Comparison of ENCODE assay signal across 8 mouse cellular contexts in the genomic region with DNA sequence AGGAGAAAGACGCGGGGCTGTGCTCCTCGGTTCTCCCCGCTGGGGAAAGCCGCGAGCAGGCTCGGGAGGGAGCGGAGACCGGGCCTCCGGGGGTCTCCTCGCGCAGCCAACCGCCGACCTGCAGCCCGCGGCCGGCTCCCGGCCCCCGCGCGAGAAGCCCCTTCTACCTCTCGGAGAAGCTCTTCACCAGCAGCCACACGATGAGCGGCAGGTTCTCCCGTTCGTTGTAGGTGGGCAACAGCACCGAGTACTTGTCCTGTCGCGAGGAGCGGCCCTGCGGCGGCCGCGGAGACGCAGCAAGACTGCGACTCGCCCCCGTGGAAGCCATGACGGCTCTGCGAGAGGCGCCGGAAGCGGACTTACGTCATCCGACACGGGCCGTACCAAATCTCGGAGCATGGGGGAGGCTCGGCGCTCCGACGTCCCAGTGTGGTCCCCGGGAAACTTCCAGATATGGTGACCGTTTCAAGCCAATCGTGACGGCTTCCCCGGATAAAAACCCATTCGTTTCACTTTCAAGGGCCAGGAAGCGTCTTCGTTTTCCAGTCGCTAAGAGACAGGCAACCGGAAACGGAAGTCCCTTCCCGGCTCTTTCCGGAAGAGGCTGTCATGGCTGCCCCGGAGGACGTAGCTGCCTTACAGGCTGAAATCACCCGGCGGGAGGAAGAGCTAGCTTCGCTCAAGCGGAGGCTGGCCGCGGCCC. TPM values are rescaled to one million over a fixed set of nuclear protein-coding genes. Genes with fewer than 3 reads are reported as not detected.
A peak's percentile ranks its signal among the peaks of the same experiment; 100 is the strongest.
DNase-seq lines count a peak whose midpoint lies in the region; ATAC-seq lines count a peak whose summit lies in the region.

Gm20716 (minus strand) TSS at position 339 of the 703 bp plus-strand sequence.
Dpm1 (minus strand) TSS at position 566 of the 703 bp plus-strand sequence.
Mocs3 (plus strand) TSS at position 597 of the 703 bp plus-strand sequence.

- peak; percentile 88 for ATAC-seq in CD4-positive, CD25-positive, alpha-beta regulatory T cell, adult 4 months
- ATAC-seq in heart, embryonic 15.5 days (replicated peaks; ENCODE audit: insufficient number of reproducible peaks, insufficient read depth, low FRiP score, low read depth), result peak; percentile 80
- peak; percentile 82 for ATAC-seq in liver, embryonic 15.5 days (ENCODE audit: insufficient read depth)
- ATAC-seq in neural tube, embryonic 12.5 days (ENCODE audit: low FRiP score, low read depth), result peak; percentile 82

- no peaks in the 10 kb centered on the region for H3K27me3 ChIP-seq in forebrain, embryonic 10.5 days (ENCODE audit: poor library complexity, severe bottlenecking)
- no peaks in the 10 kb centered on the region for H3K27me3 ChIP-seq in heart, embryonic 15.5 days
- H3K27me3 ChIP-seq in liver, embryonic 15.5 days, result no peaks in the 10 kb centered on the region
- no peaks in the 10 kb centered on the region for H3K27me3 ChIP-seq in neural tube, embryonic 12.5 days (replicated peaks)

- no peaks in the 10 kb centered on the region for H3K9me3 ChIP-seq in forebrain, embryonic 10.5 days
- no peaks in the 10 kb centered on the region for H3K9me3 ChIP-seq in heart, embryonic 15.5 days (replicated peaks)
- H3K9me3 ChIP-seq in liver, embryonic 15.5 days (replicated peaks), result no peaks in the 10 kb centered on the region
- no peaks in the 10 kb centered on the region for H3K9me3 ChIP-seq in neural tube, embryonic 12.5 days

- H3K9ac ChIP-seq in heart, embryonic 15.5 days, result peak within 1 kb of the TSS; percentile 96
- H3K9ac ChIP-seq in liver, embryonic 15.5 days, result peak within 1 kb of the TSS; percentile 95
- peak within 1 kb of the TSS; percentile 96 for H3K9ac ChIP-seq in neural tube, embryonic 12.5 days

- peak within 1 kb of the TSS; percentile 98 for H3K4me2 ChIP-seq in heart, embryonic 15.5 days
- H3K4me2 ChIP-seq in liver, embryonic 15.5 days, result peak within 1 kb of the TSS; percentile 99
- peak within 1 kb of the TSS; percentile 100 for H3K4me2 ChIP-seq in neural tube, embryonic 12.5 days (replicated peaks)

- peak within 1 kb of the TSS; percentile 100 for H3K4me3 ChIP-seq in forebrain, embryonic 10.5 days
- H3K4me3 ChIP-seq in heart, embryonic 15.5 days, result peak within 1 kb of the TSS; percentile 98
- peak within 1 kb of the TSS; percentile 100 for H3K4me3 ChIP-seq in liver, embryonic 15.5 days (replicated peaks)
- H3K4me3 ChIP-seq in neural tube, embryonic 12.5 days, result peak within 1 kb of the TSS; percentile 100

- under 1% methylated on average over 73 of the region's 73 CpGs for WGBS in forebrain, embryonic 10.5 days
- under 1% methylated on average over 73 of the region's 73 CpGs for WGBS in heart, embryonic 15.5 days
- under 1% methylated on average over 73 of the region's 73 CpGs for WGBS in liver, embryonic 15.5 days (ENCODE audit: insufficient replicate concordance)
- under 1% methylated on average over 73 of the region's 73 CpGs for WGBS in neural tube, embryonic 12.5 days

- DNase-seq in c-Kit-negative CD71-positive TER-119-positive erythroid progenitor cells, embryonic 14.5 days (ENCODE audit: low read depth, low spot score), result peak; percentile 78
- peak; percentile 92 for DNase-seq in forebrain, embryonic 10.5 days (ENCODE audit: extremely low spot score, low spot score)
- DNase-seq in kidney, postnatal 25 days, result peak; percentile 85 to 90
- peak; percentile 92 for DNase-seq in telencephalon, adult 2 months (ENCODE audit: low read depth, low spot score)

- H3K4me1 ChIP-seq in forebrain, embryonic 10.5 days, result peaks cover 37% of the 10 kb centered on the region
- H3K4me1 ChIP-seq in heart, embryonic 15.5 days (replicated peaks), result peaks cover 33% of the 10 kb centered on the region
- H3K4me1 ChIP-seq in liver, embryonic 15.5 days (replicated peaks), result peaks cover 42% of the 10 kb centered on the region
- H3K4me1 ChIP-seq in neural tube, embryonic 12.5 days, result peaks cover 27% of the 10 kb centered on the region

- peaks cover 55% of the 10 kb centered on the region for H3K36me3 ChIP-seq in forebrain, embryonic 10.5 days (replicated peaks)
- peaks cover 17% of the 10 kb centered on the region for H3K36me3 ChIP-seq in heart, embryonic 15.5 days
- H3K36me3 ChIP-seq in liver, embryonic 15.5 days (replicated peaks), result peaks cover 39% of the 10 kb centered on the region
- peaks cover 25% of the 10 kb centered on the region for H3K36me3 ChIP-seq in neural tube, embryonic 12.5 days

- H3K27ac ChIP-seq in forebrain, embryonic 10.5 days, result peak within 1 kb of the TSS; percentile 97
- H3K27ac ChIP-seq in heart, embryonic 15.5 days, result peak within 1 kb of the TSS; percentile 95
- H3K27ac ChIP-seq in liver, embryonic 15.5 days (replicated peaks), result peak within 1 kb of the TSS; percentile 87
- H3K27ac ChIP-seq in neural tube, embryonic 12.5 days, result peak within 1 kb of the TSS; percentile 65

RNA-seq across cellular contexts. Expression of gene Gm20716, which starts in this region (rescaled TPM):
- 10 to 100 TPM; 24.7 to 35.6 TPM for polyA plus RNA-seq in CD4-positive, CD25-positive, alpha-beta regulatory T cell, adult 4 months (2017; shearing (Covaris generic))
- polyA plus RNA-seq in forebrain, embryonic 10.5 days (2016; fragmentation: Nextera tagmentation; extraction: Ambion mirVana), result 18.5 and 20.7 TPM in 2 replicates
- polyA plus RNA-seq in heart, embryonic 15.5 days (2015; fragmentation: Nextera tagmentation; extraction: Ambion mirVana), result 10.9 and 14.2 TPM in 2 replicates
- polyA plus RNA-seq in liver, embryonic 15.5 days (2015; fragmentation: Nextera tagmentation; extraction: Ambion mirVana), result 4.4 and 4.9 TPM in 2 replicates
- polyA plus RNA-seq in neural tube, embryonic 12.5 days (2016; fragmentation: Nextera tagmentation; extraction: Ambion mirVana), result 18.6 and 22.8 TPM in 2 replicates

RNA-seq across cellular contexts. Expression of gene Dpm1, which starts in this region (rescaled TPM):
- polyA plus RNA-seq in CD4-positive, CD25-positive, alpha-beta regulatory T cell, adult 4 months (2017; shearing (Covaris generic)), result 100 to 1,000 TPM; 101 to 112 TPM
- polyA plus RNA-seq in forebrain, embryonic 10.5 days (2016; fragmentation: Nextera tagmentation; extraction: Ambion mirVana), result 70.9 and 77.6 TPM in 2 replicates
- polyA plus RNA-seq in heart, embryonic 15.5 days (2015; fragmentation: Nextera tagmentation; extraction: Ambion mirVana), result 69.3 and 96.2 TPM in 2 replicates
- polyA plus RNA-seq in liver, embryonic 15.5 days (2015; fragmentation: Nextera tagmentation; extraction: Ambion mirVana), result 59.2 and 64.1 TPM in 2 replicates
- 70.4 and 79.4 TPM in 2 replicates for polyA plus RNA-seq in neural tube, embryonic 12.5 days (2016; fragmentation: Nextera tagmentation; extraction: Ambion mirVana)

RNA-seq across cellular contexts. Expression of gene Mocs3, which starts in this region (rescaled TPM):
- polyA plus RNA-seq in CD4-positive, CD25-positive, alpha-beta regulatory T cell, adult 4 months (2017; shearing (Covaris generic)), result under 1 TPM; 0.59 to 0.62 TPM
- 5.2 and 6.4 TPM in 2 replicates for polyA plus RNA-seq in forebrain, embryonic 10.5 days (2016; fragmentation: Nextera tagmentation; extraction: Ambion mirVana)
- polyA plus RNA-seq in heart, embryonic 15.5 days (2015; fragmentation: Nextera tagmentation; extraction: Ambion mirVana), result 4.2 and 5.7 TPM in 2 replicates
- 3.4 and 3.6 TPM in 2 replicates for polyA plus RNA-seq in liver, embryonic 15.5 days (2015; fragmentation: Nextera tagmentation; extraction: Ambion mirVana)
- 12.5 TPM in 2 replicates for polyA plus RNA-seq in neural tube, embryonic 12.5 days (2016; fragmentation: Nextera tagmentation; extraction: Ambion mirVana)

Comparison
In these comparisons a context has a peak if more than half of its experiments do, and no peak if none do; other contexts are left out.
1. Peak in every context shown above with its lines: DNase-seq, ATAC-seq, H3K4me3 ChIP-seq and H3K27ac ChIP-seq.